Mouse (Mus musculus) cerebellum, adult (tissue): Measurements from ENCODE around the gene Rac1.
A peak's percentile ranks its signal among the peaks of the same experiment; 100 is the strongest.

ENCODE experiments used
- ATAC-seq: cut with Nextera tagmentation; 2 replicates; pipeline ENCODE4 v1.9.2; 2017; ENCODE audit warnings: mild to moderate bottlenecking, moderate library complexity, mixed read lengths; ENCODE audit not compliant: insufficient number of reproducible peaks, low FRiP score, low TSS enrichment

Rac1 gene

GRCm38 (mm10) chr5:143497451-143497850, 30.4 kb downstream of the Rac1 start:
- no peak for ATAC-seq

GRCm38 (mm10) chr5:143495708-143496107, 32.1 kb downstream of the Rac1 start:
- no peak for ATAC-seq

- ATAC-seq, result no peak
These were observed 34.7 kb downstream of the Rac1 start for GRCm38 (mm10) chr5:143493163-143493562.

GRCm38 (mm10) chr5:143491736-143492135, 36.1 kb downstream of the Rac1 start:
- ATAC-seq, result no peak

GRCm38 (mm10) chr5:143489749-143490342, 38.0 kb downstream of the Rac1 start:
- ATAC-seq, result no peak

- no peak for ATAC-seq
These were observed 39.8 kb downstream of the Rac1 start for GRCm38 (mm10) chr5:143487998-143488397.

DNA sequence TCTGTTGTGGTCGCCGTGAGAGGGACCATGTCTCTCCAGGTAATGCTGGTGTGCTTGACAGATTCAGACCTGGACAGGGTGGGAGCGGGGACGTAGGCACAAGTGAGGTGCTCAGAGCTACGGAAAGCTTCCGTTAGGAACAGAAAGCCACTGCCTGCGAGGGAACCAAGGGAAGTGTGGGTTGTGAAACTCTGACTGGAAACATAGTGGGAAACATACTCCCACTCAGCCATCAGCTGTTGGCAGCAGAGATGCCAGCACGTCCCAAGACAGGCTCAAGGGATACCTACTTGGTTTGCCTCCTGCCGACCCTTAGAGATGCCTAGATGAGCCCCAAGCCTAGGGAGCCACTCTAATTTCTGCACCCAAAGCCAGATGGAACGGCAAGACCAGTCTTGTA, 40.6 kb downstream of the Rac1 start:
- ATAC-seq, result no peak

DNA sequence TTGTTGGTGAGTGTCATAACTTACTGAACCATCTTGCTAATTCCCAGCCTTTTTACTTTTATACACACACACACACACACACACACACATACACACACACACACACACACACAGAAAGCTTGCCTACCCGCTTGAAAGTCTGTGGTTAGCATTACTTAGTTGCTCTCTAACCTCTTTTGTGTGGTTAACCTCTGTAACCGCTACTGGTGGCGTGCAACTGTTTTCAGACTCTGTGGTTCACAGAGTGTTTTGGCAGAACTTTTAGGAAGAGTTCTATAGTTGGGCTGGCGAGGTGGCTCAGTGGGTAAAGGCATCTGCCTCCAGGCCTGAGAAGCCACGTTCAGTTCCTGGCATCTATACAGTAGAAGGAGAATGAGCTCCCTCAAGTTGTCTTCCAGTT, 42.9 kb downstream of the Rac1 start:
- no peak for ATAC-seq

GRCm38 (mm10) chr5:143477901-143478300, 49.9 kb downstream of the Rac1 start:
- ATAC-seq, result no peak

DNA sequence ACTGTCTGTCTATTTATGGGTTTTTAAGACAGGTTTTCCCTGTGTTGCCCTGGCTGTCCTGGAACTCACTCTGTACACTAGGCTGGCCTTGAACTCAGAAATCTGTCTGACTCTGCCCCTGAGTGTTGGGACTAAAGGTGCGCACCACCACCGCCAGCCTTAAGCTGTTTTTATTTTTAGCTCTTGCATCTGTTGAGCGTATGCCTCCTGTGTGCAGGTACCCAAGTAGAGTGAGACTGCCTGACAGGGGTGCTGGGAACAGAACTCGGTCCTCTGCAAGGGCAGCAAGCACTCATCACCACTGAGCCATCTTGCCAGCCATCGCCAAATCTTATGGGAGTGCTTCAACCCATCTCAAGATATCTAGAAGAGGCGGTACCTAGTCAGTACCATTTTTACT, 51.8 kb downstream of the Rac1 start:
- no peak for ATAC-seq

DNA sequence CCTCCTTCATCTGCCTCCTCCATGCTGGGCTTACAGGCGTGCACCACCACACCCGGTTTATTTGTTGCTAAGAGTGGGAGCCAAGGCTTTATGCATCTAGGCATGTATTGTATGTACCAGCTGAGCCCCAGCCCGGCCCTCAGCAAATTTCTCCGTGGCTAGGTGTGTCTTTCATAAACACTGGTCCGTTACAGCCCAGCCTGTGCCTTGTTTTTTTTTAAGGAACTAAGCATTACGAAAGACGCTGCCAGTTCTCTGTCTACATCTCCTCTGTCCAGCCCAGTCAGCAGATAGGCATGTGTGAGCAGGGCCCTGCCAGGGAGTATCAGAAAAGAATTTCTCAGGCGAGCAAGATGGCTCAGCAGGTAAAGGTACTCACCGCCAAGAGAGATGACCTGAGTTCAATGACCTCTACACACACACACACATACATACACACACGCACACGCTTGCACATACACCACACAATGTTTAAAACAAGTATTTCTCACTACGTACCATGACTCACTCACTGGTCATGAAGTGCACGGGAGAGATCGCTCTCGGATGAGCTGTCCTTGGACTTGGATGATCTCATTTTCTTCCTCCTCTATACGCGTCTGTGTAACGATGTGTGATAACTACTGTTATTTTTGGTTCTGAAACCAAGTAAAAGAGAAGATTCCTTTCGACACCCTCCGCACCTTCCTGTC, 52.5 kb downstream of the Rac1 start:
- no peak for ATAC-seq

DNA sequence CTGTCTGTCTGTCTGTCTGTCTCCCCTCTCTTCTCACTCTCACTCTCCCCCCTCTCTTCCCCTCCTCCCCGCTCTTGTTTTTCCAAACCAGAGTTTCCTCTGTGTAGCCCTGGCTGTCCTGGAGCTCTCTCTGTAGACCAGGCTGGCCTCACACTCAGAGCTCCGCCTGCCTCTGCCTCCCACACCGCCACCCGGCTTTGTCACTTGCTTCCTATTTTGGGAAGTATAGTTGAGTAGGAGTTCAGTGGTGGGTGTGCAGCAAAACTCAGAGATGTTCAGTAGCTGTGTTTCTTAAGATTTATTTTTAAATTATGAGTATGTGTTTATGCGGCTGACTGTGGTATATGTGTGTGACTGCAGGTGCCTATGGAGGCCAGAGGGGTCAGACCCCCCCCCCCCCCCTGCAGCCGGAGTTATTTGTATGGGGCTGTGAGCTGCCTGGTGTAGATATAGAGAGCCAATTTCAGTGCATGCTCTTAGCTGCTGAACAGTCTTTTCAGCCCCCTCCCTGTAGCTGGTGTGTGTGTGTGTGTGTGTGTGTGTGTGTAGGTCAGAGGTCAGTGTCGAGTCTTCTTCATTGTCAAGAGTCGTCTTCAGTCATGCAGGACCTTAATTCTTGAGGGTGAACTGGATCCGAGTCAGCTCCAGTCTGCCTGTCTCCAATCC, 55.8 kb downstream of the Rac1 start:
- no peak for ATAC-seq

- ATAC-seq, result peak; percentile 33; the same call in 1 of the 2 replicates
These were observed 56.7 kb downstream of the Rac1 start for GRCm38 (mm10) chr5:143471165-143471546.

- ATAC-seq, result peak; percentile 80
These were observed 57.2 kb downstream of the Rac1 start for GRCm38 (mm10) chr5:143470421-143471164.

- no peak for ATAC-seq
These were observed 58.2 kb downstream of the Rac1 start for GRCm38 (mm10) chr5:143469628-143470027.

DNA sequence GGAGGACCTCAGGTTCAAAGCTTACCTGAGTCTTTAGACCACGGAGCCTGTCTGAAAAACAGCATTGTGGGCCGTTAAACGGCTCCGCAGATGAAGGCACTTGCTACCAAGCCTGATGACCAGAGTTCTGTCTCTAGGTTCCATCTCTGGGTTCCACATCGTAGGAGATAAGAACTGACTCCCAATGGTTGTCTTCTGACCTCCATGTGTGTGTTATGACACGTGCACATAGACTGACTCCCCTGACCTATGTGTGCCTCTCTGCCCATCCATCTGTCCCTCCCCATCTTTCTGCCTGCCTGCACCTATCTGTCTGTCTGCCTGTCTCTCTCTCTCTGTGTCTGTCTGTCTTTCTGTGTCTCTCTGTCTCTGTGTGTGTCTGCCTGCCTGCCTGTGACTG, 59.9 kb downstream of the Rac1 start:
- ATAC-seq, result no peak

GRCm38 (mm10) chr5:143466891-143467669, 60.8 kb downstream of the Rac1 start:
- no peak for ATAC-seq

DNA sequence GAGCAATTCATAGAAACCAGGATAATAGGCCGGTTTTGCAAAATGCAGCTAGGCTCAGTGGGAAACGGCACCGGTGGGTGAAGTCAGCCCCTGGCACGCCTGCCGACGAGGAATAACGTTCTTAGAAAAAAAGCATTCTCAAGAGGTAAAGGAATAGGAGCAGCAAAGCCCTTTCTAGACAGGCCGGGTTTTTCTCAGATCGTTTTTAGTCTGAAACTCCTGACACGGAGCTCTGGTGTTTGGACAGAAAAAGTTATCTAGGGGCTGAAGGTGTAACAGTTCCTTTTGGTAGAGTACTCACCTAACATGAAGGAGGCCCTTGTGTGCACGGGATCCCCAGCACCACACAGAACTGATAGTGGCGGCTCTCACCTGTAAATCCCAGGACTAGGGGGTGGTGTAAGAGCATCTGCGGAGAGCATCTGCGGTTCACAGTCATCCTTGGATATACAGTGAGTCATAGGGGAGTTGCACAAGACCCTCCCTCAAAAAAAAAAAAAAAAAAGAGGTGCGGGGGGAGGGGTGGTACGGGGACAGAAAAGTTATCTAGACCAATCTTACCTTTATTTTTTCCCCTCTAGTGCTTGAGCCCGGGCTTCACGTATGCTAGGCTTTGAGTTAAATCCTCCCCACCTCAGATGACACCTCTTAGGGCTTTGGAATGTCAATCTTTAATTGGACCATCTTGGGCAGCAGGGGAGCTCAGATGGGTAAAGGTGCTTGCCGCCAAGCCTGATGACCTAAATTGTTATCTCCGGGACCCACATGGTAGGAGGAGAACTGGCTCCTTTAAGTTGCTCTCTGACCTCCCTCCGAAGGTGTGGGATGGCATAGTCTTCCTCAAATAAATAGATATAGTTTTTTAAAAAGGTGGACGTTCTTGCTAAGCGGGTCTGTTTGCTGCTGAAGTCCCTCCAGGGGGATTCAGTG, 62.4 kb downstream of the Rac1 start:
- ATAC-seq, result no peak

GRCm38 (mm10) chr5:143464757-143465118, 63.1 kb downstream of the Rac1 start:
- ATAC-seq, result peak; percentile 61; the same call in 1 of the 2 replicates
